Mouse (Mus musculus) CH12.LX (cell line): ENCODE data around the gene Prr12. TPM values are rescaled to one million over a fixed set of nuclear protein-coding genes. Genes with fewer than 3 reads are reported as not detected.

Experiments used
- DNase-seq: peaks from one replicate; pipeline ENCODE4 v3.0.0-alpha.2; 2013; ENCODE audit errors: extremely low read depth
- H3K27ac ChIP-seq: 2 replicates; pipeline ENCODE4 v1.5.1; 2012; ENCODE audit warnings: low read depth, mild to moderate bottlenecking, control low read depth, moderate library complexity; ENCODE audit not compliant: insufficient read depth
- H3K27me3 ChIP-seq: replicated peaks from 2 replicates; pipeline ENCODE3; 2012; ENCODE audit warnings: inconsistent platforms
- H3K36me3 ChIP-seq, 2 experiments: replicated peaks in 1 of 2; 2 replicates each; pipeline versions ENCODE3 to v1.6.1; 2012; ENCODE audit warnings: inconsistent platforms in 1 of 2, low read length in 1 of 2, mild to moderate bottlenecking in 1 of 2, mixed read lengths in 1 of 2, moderate library complexity in 1 of 2; ENCODE audit not compliant: control insufficient read depth in 1 of 2, insufficient read depth in 1 of 2
- H3K4me1 ChIP-seq, 2 experiments: 2 replicates each; pipeline ENCODE4 v1.6.1; 2012; ENCODE audit warnings: inconsistent platforms in 1 of 2, moderate library complexity in 1 of 2; ENCODE audit not compliant: insufficient read depth in 2 of 2, control insufficient read depth in 1 of 2
- H3K4me2 ChIP-seq: 2 replicates; pipeline ENCODE4 v1.6.1; 2012; ENCODE audit warnings: low read depth, mild to moderate bottlenecking, control low read depth; ENCODE audit not compliant: poor library complexity, insufficient read depth, severe bottlenecking
- H3K4me3 ChIP-seq, 3 experiments: fragments of 150-350 bp in 1 of 3; sonication (generic) in 1 of 3; replicated peaks in 1 of 3; 2 replicates each; pipeline versions ENCODE3 to v1.5.1; 2011 to 2012; ENCODE audit warnings: low read depth in 2 of 3, low read length in 2 of 3, mild to moderate bottlenecking in 2 of 3, moderate library complexity in 2 of 3, control low read depth in 1 of 3, improper control_type of control experiment in 1 of 3, inconsistent platforms in 1 of 3, mixed read lengths in 1 of 3; ENCODE audit not compliant: poor library complexity in 1 of 3
- H3K79me2 ChIP-seq: replicated peaks from 2 replicates; pipeline ENCODE4 v1.6.1; 2012; ENCODE audit warnings: mild to moderate bottlenecking, moderate library complexity; ENCODE audit not compliant: control insufficient read depth, poor library complexity, insufficient read depth, severe bottlenecking; ENCODE audit errors: extremely low read depth
- H3K9ac ChIP-seq: 2 replicates; pipeline ENCODE4 v1.6.1; 2012; ENCODE audit warnings: low read depth, mild to moderate bottlenecking, control low read depth, moderate library complexity; ENCODE audit not compliant: insufficient read depth
- H3K9me3 ChIP-seq: replicated peaks from 2 replicates; pipeline ENCODE3; 2012; ENCODE audit warnings: low read length, inconsistent platforms, mixed read lengths
- BHLHE40 ChIP-seq: IDR thresholded peaks from 2 replicates; pipeline ENCODE4 v1.6.1; 2011; ENCODE audit warnings: mild to moderate bottlenecking, low read depth, low read length, improper control_type of control experiment
- CHD1 ChIP-seq: IDR thresholded peaks from 2 replicates; pipeline ENCODE4 v1.6.1; 2012; ENCODE audit warnings: low read depth, low read length, improper control_type of control experiment, inconsistent platforms
- CTCF ChIP-seq, 2 experiments: IDR thresholded peaks in 1 of 2; conservative IDR thresholded peaks in 1 of 2; 2 replicates each; pipeline ENCODE4 v1.5.1; 2011 to 2012; ENCODE audit warnings: low read depth in 2 of 2, low read length in 2 of 2, improper control_type of control experiment in 1 of 2, inconsistent platforms in 1 of 2, mild to moderate bottlenecking in 1 of 2, moderate library complexity in 1 of 2
- E2F4 ChIP-seq: IDR thresholded peaks from 2 replicates; pipeline ENCODE4 v1.6.1; 2011; ENCODE audit warnings: low read depth, low read length, improper control_type of control experiment; ENCODE audit not compliant: insufficient replicate concordance
- ETS1 ChIP-seq: conservative IDR thresholded peaks from 2 replicates; pipeline ENCODE4 v1.6.1; 2012; ENCODE audit warnings: low read depth, mild to moderate bottlenecking, inconsistent platforms, low read length, improper control_type of control experiment, moderate library complexity
- GABPA ChIP-seq: IDR thresholded peaks from 2 replicates; pipeline ENCODE4 v1.6.1; 2012; ENCODE audit warnings: low read depth, low read length, improper control_type of control experiment, inconsistent platforms; ENCODE audit not compliant: insufficient replicate concordance
- HCFC1 ChIP-seq: IDR thresholded peaks from 2 replicates; pipeline ENCODE4 v1.6.1; 2012; ENCODE audit warnings: low read depth, mild to moderate bottlenecking, inconsistent platforms, low read length, improper control_type of control experiment
- IRF4 ChIP-seq: IDR thresholded peaks from 2 replicates; pipeline ENCODE4 v1.6.1; 2014; ENCODE audit warnings: low read depth, mild to moderate bottlenecking, inconsistent platforms, low read length, improper control_type of control experiment
- JUN ChIP-seq: IDR thresholded peaks from 2 replicates; pipeline ENCODE4 v1.6.1; 2011; ENCODE audit warnings: low read depth, mild to moderate bottlenecking, low read length, improper control_type of control experiment, moderate library complexity; ENCODE audit not compliant: insufficient read depth
- KAT2A ChIP-seq: IDR thresholded peaks from 2 replicates; pipeline ENCODE4 v1.6.1; 2012; ENCODE audit warnings: low read length, improper control_type of control experiment, inconsistent platforms; ENCODE audit not compliant: insufficient replicate concordance
- MAFK ChIP-seq: IDR thresholded peaks from 2 replicates; pipeline ENCODE4 v1.6.1; 2011; ENCODE audit warnings: low read length, improper control_type of control experiment; ENCODE audit not compliant: insufficient replicate concordance
- MAZ ChIP-seq: IDR thresholded peaks from 2 replicates; pipeline ENCODE4 v1.6.1; 2012; ENCODE audit warnings: low read depth, mild to moderate bottlenecking, inconsistent platforms, low read length, improper control_type of control experiment, moderate library complexity
- MYC ChIP-seq: IDR thresholded peaks from 2 replicates; pipeline ENCODE4 v1.6.1; 2011; ENCODE audit warnings: low read depth, mild to moderate bottlenecking, improper control_type of control experiment, low read length
- NRF1 ChIP-seq: IDR thresholded peaks from 2 replicates; pipeline ENCODE4 v1.6.1; 2014; ENCODE audit warnings: low read depth, mild to moderate bottlenecking, inconsistent platforms, low read length, improper control_type of control experiment, moderate library complexity
- POLR2A ChIP-seq: IDR thresholded peaks from 2 replicates; pipeline ENCODE4 v1.6.1; 2011; ENCODE audit warnings: low read depth, mild to moderate bottlenecking, improper control_type of control experiment, low read length
- POLR2AphosphoS2 ChIP-seq: IDR thresholded peaks from 2 replicates; pipeline ENCODE4 v1.6.1; 2011; ENCODE audit warnings: low read depth, low read length, improper control_type of control experiment
- RAD21 ChIP-seq: IDR thresholded peaks from 2 replicates; pipeline ENCODE4 v1.6.1; 2011; ENCODE audit warnings: low read depth, mild to moderate bottlenecking, low read length, improper control_type of control experiment, moderate library complexity
- RCOR1 ChIP-seq: conservative IDR thresholded peaks from 2 replicates; pipeline ENCODE4 v1.6.1; 2012; ENCODE audit warnings: low read depth, mild to moderate bottlenecking, inconsistent platforms, low read length, improper control_type of control experiment
- SIN3A ChIP-seq: IDR thresholded peaks from 2 replicates; pipeline ENCODE4 v1.6.1; 2012; ENCODE audit warnings: low read length, improper control_type of control experiment, inconsistent platforms
- SMC3 ChIP-seq: IDR thresholded peaks from 2 replicates; pipeline ENCODE4 v1.6.1; 2011; ENCODE audit warnings: low read depth, low read length, improper control_type of control experiment
- TCF12 ChIP-seq: IDR thresholded peaks from 2 replicates; pipeline ENCODE4 v1.6.1; 2014; ENCODE audit warnings: low read depth, mild to moderate bottlenecking, inconsistent platforms, low read length, improper control_type of control experiment
- UBTF ChIP-seq: IDR thresholded peaks from 2 replicates; pipeline ENCODE4 v1.6.1; 2012; ENCODE audit warnings: low read depth, mild to moderate bottlenecking, inconsistent platforms, low read length, improper control_type of control experiment, moderate library complexity
- USF1 ChIP-seq: IDR thresholded peaks from 2 replicates; pipeline ENCODE4 v1.6.1; 2014; ENCODE audit warnings: low read depth, mild to moderate bottlenecking, inconsistent platforms, low read length, improper control_type of control experiment
- USF2 ChIP-seq: conservative IDR thresholded peaks from 2 replicates; pipeline ENCODE4 v1.6.1; 2011; ENCODE audit warnings: low read depth, low read length, improper control_type of control experiment
- ZC3H11A ChIP-seq: IDR thresholded peaks from 2 replicates; pipeline ENCODE4 v1.6.1; 2012; ENCODE audit warnings: low read depth, mild to moderate bottlenecking, inconsistent platforms, low read length, improper control_type of control experiment
- ZMIZ1 ChIP-seq: IDR thresholded peaks from 2 replicates; pipeline ENCODE4 v1.6.1; 2012; ENCODE audit warnings: low read depth, mild to moderate bottlenecking, inconsistent platforms, low read length, improper control_type of control experiment
- ZNF384 ChIP-seq: IDR thresholded peaks from 2 replicates; pipeline ENCODE4 v1.6.1; 2012; ENCODE audit warnings: low read depth, low read length, improper control_type of control experiment, inconsistent platforms
- dilution Hi-C: fragments of 300-500 bp; cut with MboI; formaldehyde crosslinking; loops from 2 replicates; pipeline ENCODE4 v1.14.3; 2020; ENCODE audit warnings: low sequenced_read_pairs; ENCODE audit not compliant: extremely low pct_unique_long_range_greater_than_20kb, extremely low pct_ligation_motif_present
- in situ Hi-C: fragments of 300-500 bp; cut with MboI; formaldehyde crosslinking; loops from 3 replicates; pipeline ENCODE4 v1.14.3; 2019; ENCODE audit warnings: low sequenced_read_pairs, low pct_ligation_motif_present, low pct_unique_long_range_greater_than_20kb, mixed read lengths
- polyA plus RNA-seq: library from polyadenylated mRNA; unstranded; fragments of >175 nt; gene quantifications from 2 replicates; pipeline ENCODE4 v1.2.1, GENCODE M21; 2012; ENCODE audit warnings: low read depth; ENCODE audit not compliant: insufficient read length
- total RNA-seq, 2 experiments: library from RNA; depleted of rRNA; stranded (reverse); fragments of 300-350 nt in 1 of 2; fragments of >200 nt in 1 of 2; gene quantifications; 2 replicates each; pipeline ENCODE4 v1.2.3; 2012 to 2014

Prr12 gene
- total and polyA plus RNA-seq, 3 experiments, result 1.2 to 20.5 (median 6.5) TPM

- no peak overlapping the region for H3K27ac ChIP-seq
- dilution Hi-C loops, result no loop called here
Observed at GRCm38 (mm10) chr7:45100046-45100445, 47.4 kb upstream of the Prr12 start.

GRCm38 (mm10) chr7:45098541-45099240 lies 46.0 kb upstream of the Prr12 start:
- no peak for TF ChIP-seq USF2
- no peak for TF ChIP-seq NRF1
- peak; percentile 25; the same call in 1 of the 2 replicates for TF ChIP-seq SMC3
- no peak for TF ChIP-seq TCF12
- TF ChIP-seq POLR2A, result no peak
- no peak for TF ChIP-seq CHD1
- no peak for TF ChIP-seq BHLHE40
- TF ChIP-seq SIN3A, result no peak
- no peak for TF ChIP-seq ETS1
- peak; percentile 17 to 51; a peak in 2 of 4 replicates for TF ChIP-seq CTCF (conservative IDR thresholded peaks at IDR 0.05 in 1 of 2, IDR thresholded peaks at IDR 0.05 in 1 of 2; ENCODE audit: low read depth in 2 of 2, low read length in 2 of 2)
- no peak for TF ChIP-seq GABPA
- no peak for TF ChIP-seq JUN
- no peak for TF ChIP-seq MAZ
- no peak for TF ChIP-seq ZMIZ1
- TF ChIP-seq MYC, result no peak
- TF ChIP-seq USF1, result no peak
- TF ChIP-seq RAD21, result peak; percentile 16
- TF ChIP-seq RCOR1, result no peak
- no peak for TF ChIP-seq IRF4
- no peak for TF ChIP-seq MAFK
- DNase-seq, result no peak

More at GRCm38 (mm10) chr7:45100046-45100445, 47.4 kb upstream of the Prr12 start:
- DNase-seq, result no peak
- H3K36me3 ChIP-seq, result no peaks in the 10 kb centered on the region
- TF ChIP-seq HCFC1 (no peak), UBTF (no peak), ZC3H11A (no peak), POLR2AphosphoS2 (no peak), KAT2A (no peak), ETS1 (no peak), ZNF384 (no peak), TCF12 (no peak), NRF1 (no peak), JUN (no peak), CTCF (conservative IDR thresholded peaks at IDR 0.05 in 1 of 2, IDR thresholded peaks at IDR 0.05 in 1 of 2; ENCODE audit: low read depth in 2 of 2, low read length in 2 of 2) (no peak), SIN3A (no peak), E2F4 (no peak)
- H3K79me2 ChIP-seq, result no peaks in the 10 kb centered on the region
- H3K27me3 ChIP-seq, result no peaks in the 10 kb centered on the region
- H3K9ac ChIP-seq, result no peak overlapping the region
- H3K4me1 ChIP-seq, result peaks cover 0 to 12% of the 10 kb centered on the region in 2 experiments; a peak in 2 of 4 replicates
- in situ Hi-C loops, result no loop called here
- no peak overlapping the region for H3K4me2 ChIP-seq
- no peak overlapping the region for H3K4me3 ChIP-seq
- no peaks in the 10 kb centered on the region for H3K9me3 ChIP-seq

More at GRCm38 (mm10) chr7:45098541-45099240, 46.0 kb upstream of the Prr12 start:
- in situ Hi-C loops, result no loop called here
- dilution Hi-C loops, result no loop called here
- Histone ChIP-seq H3K27me3 (no peaks in the 10 kb centered on the region), H3K4me1 (peaks cover 0 to 12% of the 10 kb centered on the region in 2 experiments; a peak in 2 of 4 replicates), H3K4me3 (no peak overlapping the region), H3K9me3 (no peaks in the 10 kb centered on the region), H3K4me2 (no peak overlapping the region), H3K36me3 (no peaks in the 10 kb centered on the region), H3K79me2 (no peaks in the 10 kb centered on the region), H3K9ac (no peak overlapping the region), H3K27ac (no peak overlapping the region)
